Mouse (Mus musculus): ENCODE measurements around the gene Csnk1g1.

DNA sequence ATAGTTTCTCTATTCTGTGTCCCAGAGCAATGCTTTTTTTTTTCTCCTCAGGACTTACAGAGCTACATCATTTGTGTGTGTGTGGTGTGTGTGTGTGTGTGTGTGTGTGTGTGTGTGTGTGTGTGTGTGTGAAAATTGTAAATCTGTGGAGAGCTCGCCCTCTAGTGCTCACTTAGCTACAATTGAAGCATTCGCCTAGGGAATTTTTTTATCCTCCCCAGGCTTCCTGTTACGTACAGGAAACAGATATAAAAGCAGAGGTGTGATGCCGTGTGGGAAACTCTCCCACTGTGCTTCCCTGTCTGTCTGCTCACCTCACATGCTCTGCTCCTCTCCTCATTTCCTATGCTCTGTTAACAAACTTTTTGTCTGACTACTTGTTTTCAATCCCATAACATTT, 95.7 kb downstream of the Csnk1g1 start:
- TF ChIP-seq CTCF (IDR thresholded peaks at IDR 0.05; ENCODE audit: control insufficient read depth, insufficient read depth, insufficient replicate concordance, low read depth, low read length) (no peak), POLR2A (IDR thresholded peaks at IDR 0.05; ENCODE audit: control insufficient read depth, low read depth, low read length) (no peak)
